Mouse (Mus musculus) MEL (cell line): ENCODE data around the gene Col11a2. TPM values are rescaled to one million over a fixed set of nuclear protein-coding genes. Genes with fewer than 3 reads are reported as not detected.

Experiments used
- DNase-seq: peaks from one replicate; pipeline ENCODE4 v3.0.0; 2011; ENCODE audit warnings: low read depth, low spot score
- H3K27ac ChIP-seq: 2 replicates; pipeline ENCODE4 v1.5.1; 2012; ENCODE audit warnings: low read depth, mild to moderate bottlenecking, control low read depth, low read length, moderate library complexity; ENCODE audit not compliant: control insufficient read depth
- H3K27me3 ChIP-seq, 2 experiments: fragments of 150-350 bp in 1 of 2; sonication (generic) in 1 of 2; 2 replicates each; pipeline ENCODE4 v1.6.1; 2012; ENCODE audit warnings: low read length in 2 of 2, mild to moderate bottlenecking in 2 of 2, improper control_type of control experiment in 1 of 2, moderate library complexity in 1 of 2; ENCODE audit not compliant: insufficient read depth in 2 of 2, control insufficient read depth in 1 of 2
- H3K36me3 ChIP-seq, 2 experiments: 2 replicates each; pipeline ENCODE4 v1.6.1; 2012 to 2014; ENCODE audit warnings: low read length in 2 of 2, improper control_type of control experiment in 1 of 2, inconsistent platforms in 1 of 2, mild to moderate bottlenecking in 1 of 2; ENCODE audit not compliant: insufficient read depth in 2 of 2, control insufficient read depth in 1 of 2
- H3K4me1 ChIP-seq, 2 experiments: fragments of 150-350 bp in 1 of 2; sonication (generic) in 1 of 2; 2 replicates each; pipeline ENCODE4 v1.6.1; 2012; ENCODE audit warnings: low read length in 2 of 2, improper control_type of control experiment in 1 of 2, mild to moderate bottlenecking in 1 of 2; ENCODE audit not compliant: insufficient read depth in 2 of 2, control insufficient read depth in 1 of 2
- H3K4me3 ChIP-seq, 2 experiments: fragments of 150-350 bp in 1 of 2; sonication (generic) in 1 of 2; 2 replicates each; pipeline ENCODE4 v1.5.1; 2012; ENCODE audit warnings: low read depth in 2 of 2, low read length in 2 of 2, mild to moderate bottlenecking in 2 of 2, moderate library complexity in 2 of 2, control low read depth in 1 of 2, improper control_type of control experiment in 1 of 2; ENCODE audit not compliant: control insufficient read depth in 1 of 2, insufficient read depth in 1 of 2
- H3K79me2 ChIP-seq: 2 replicates; pipeline ENCODE4 v1.6.1; 2012; ENCODE audit warnings: mild to moderate bottlenecking, low read length, moderate library complexity; ENCODE audit not compliant: control insufficient read depth, poor library complexity, insufficient read depth
- H3K9ac ChIP-seq: 2 replicates; pipeline ENCODE4 v1.6.1; 2012; ENCODE audit warnings: low read depth, mild to moderate bottlenecking, control low read depth, low read length, moderate library complexity; ENCODE audit not compliant: control insufficient read depth, poor library complexity, severe bottlenecking
- H3K9me3 ChIP-seq: fragments of 150-350 bp; sonication (generic); replicated peaks from 2 replicates; pipeline ENCODE4 v1.6.1; 2012; ENCODE audit warnings: mild to moderate bottlenecking, low read length, improper control_type of control experiment, moderate library complexity; ENCODE audit not compliant: insufficient read depth
- BHLHE40 ChIP-seq: IDR thresholded peaks from 2 replicates; pipeline ENCODE4 v1.6.1; 2012; ENCODE audit warnings: low read depth, mild to moderate bottlenecking, inconsistent platforms, low read length, improper control_type of control experiment, borderline replicate concordance
- CHD1 ChIP-seq: IDR thresholded peaks from 2 replicates; pipeline ENCODE4 v1.6.1; 2012; ENCODE audit warnings: low read depth, mild to moderate bottlenecking, inconsistent platforms, low read length, improper control_type of control experiment
- CTCF ChIP-seq, 3 experiments: IDR thresholded peaks in 2 of 3; conservative IDR thresholded peaks in 1 of 3; 2 replicates each; pipeline ENCODE4 v1.5.1; 2011 to 2012; ENCODE audit warnings: low read length in 3 of 3, low read depth in 2 of 3, mild to moderate bottlenecking in 2 of 3, improper control_type of control experiment in 1 of 3, inconsistent platforms in 1 of 3, mixed read lengths in 1 of 3, moderate library complexity in 1 of 3; ENCODE audit not compliant: control insufficient read depth in 1 of 3, insufficient read depth in 1 of 3, poor library complexity in 1 of 3, severe bottlenecking in 1 of 3
- E2F4 ChIP-seq: IDR thresholded peaks from 2 replicates; pipeline ENCODE4 v1.6.1; 2011; ENCODE audit warnings: low read depth, low read length, improper control_type of control experiment, borderline replicate concordance
- EP300 ChIP-seq, 2 experiments: IDR thresholded peaks; 2 replicates each; pipeline ENCODE4 v1.6.1; 2011; ENCODE audit warnings: improper control_type of control experiment in 2 of 2, low read length in 2 of 2, low read depth in 1 of 2, mild to moderate bottlenecking in 1 of 2
- ETS1 ChIP-seq: IDR thresholded peaks from 2 replicates; pipeline ENCODE4 v1.6.1; 2012; ENCODE audit warnings: low read depth, mild to moderate bottlenecking, inconsistent platforms, low read length, improper control_type of control experiment, moderate library complexity
- GATA1 ChIP-seq: IDR thresholded peaks from 2 replicates; pipeline ENCODE4 v1.6.1; 2011; ENCODE audit warnings: low read depth, low read length, improper control_type of control experiment
- JUND ChIP-seq: IDR thresholded peaks from 2 replicates; pipeline ENCODE4 v1.6.1; 2011; ENCODE audit warnings: low read depth, mild to moderate bottlenecking, improper control_type of control experiment, low read length
- KAT2A ChIP-seq: conservative IDR thresholded peaks from 2 replicates; pipeline ENCODE4 v1.6.1; 2012; ENCODE audit warnings: low read depth, low read length, improper control_type of control experiment, inconsistent platforms
- MAX ChIP-seq: IDR thresholded peaks from 2 replicates; pipeline ENCODE4 v1.6.1; 2011; ENCODE audit warnings: low read length, improper control_type of control experiment
- MAZ ChIP-seq: IDR thresholded peaks from 2 replicates; pipeline ENCODE4 v1.6.1; 2012; ENCODE audit warnings: low read depth, mild to moderate bottlenecking, inconsistent platforms, low read length, improper control_type of control experiment
- MYB ChIP-seq: IDR thresholded peaks from 2 replicates; pipeline ENCODE4 v1.6.1; 2011; ENCODE audit warnings: mild to moderate bottlenecking, low read depth, low read length, improper control_type of control experiment
- MYC ChIP-seq: IDR thresholded peaks from 2 replicates; pipeline ENCODE4 v1.6.1; 2011; ENCODE audit warnings: low read depth, mild to moderate bottlenecking, low read length, improper control_type of control experiment, moderate library complexity
- NELFE ChIP-seq: IDR thresholded peaks from 2 replicates; pipeline ENCODE4 v1.6.1; 2011; ENCODE audit warnings: low read depth, low read length, improper control_type of control experiment
- POLR2A ChIP-seq, 2 experiments: IDR thresholded peaks; 2 replicates each; pipeline ENCODE4 v1.6.1; 2011 to 2012; ENCODE audit warnings: low read length in 2 of 2, mild to moderate bottlenecking in 2 of 2, control low read depth in 1 of 2, improper control_type of control experiment in 1 of 2, low read depth in 1 of 2, moderate library complexity in 1 of 2; ENCODE audit not compliant: control insufficient read depth in 1 of 2, insufficient read depth in 1 of 2, poor library complexity in 1 of 2
- POLR2AphosphoS2 ChIP-seq: IDR thresholded peaks from 2 replicates; pipeline ENCODE4 v1.6.1; 2011; ENCODE audit warnings: low read length, improper control_type of control experiment
- POLR2AphosphoS5 ChIP-seq: IDR thresholded peaks from 2 replicates; pipeline ENCODE4 v1.6.1; 2012; ENCODE audit warnings: low read depth, borderline replicate concordance, mild to moderate bottlenecking, inconsistent platforms, low read length, moderate library complexity, mixed read lengths
- RAD21 ChIP-seq: IDR thresholded peaks from 2 replicates; pipeline ENCODE4 v1.6.1; 2011; ENCODE audit warnings: mild to moderate bottlenecking, low read depth, low read length, improper control_type of control experiment
- RCOR1 ChIP-seq: IDR thresholded peaks from 2 replicates; pipeline ENCODE4 v1.6.1; 2012; ENCODE audit warnings: low read depth, mild to moderate bottlenecking, inconsistent platforms, low read length, improper control_type of control experiment
- TBP ChIP-seq: IDR thresholded peaks from 2 replicates; pipeline ENCODE4 v1.8.0; 2011; ENCODE audit warnings: low read depth, low read length, improper control_type of control experiment
- TCF12 ChIP-seq: IDR thresholded peaks from 2 replicates; pipeline ENCODE4 v1.6.1; 2014; ENCODE audit warnings: low read depth, mild to moderate bottlenecking, inconsistent platforms, low read length, improper control_type of control experiment, moderate library complexity
- USF1 ChIP-seq: IDR thresholded peaks from 2 replicates; pipeline ENCODE4 v1.6.1; 2014; ENCODE audit warnings: low read depth, mild to moderate bottlenecking, inconsistent platforms, low read length, improper control_type of control experiment, moderate library complexity
- USF2 ChIP-seq, 2 experiments: IDR thresholded peaks; 2 replicates each; pipeline ENCODE4 v1.6.1; 2011 to 2012; ENCODE audit warnings: improper control_type of control experiment in 2 of 2, low read length in 2 of 2, borderline replicate concordance in 1 of 2, inconsistent platforms in 1 of 2, low read depth in 1 of 2, mild to moderate bottlenecking in 1 of 2; ENCODE audit not compliant: insufficient read depth in 1 of 2
- ZC3H11A ChIP-seq: IDR thresholded peaks from 2 replicates; pipeline ENCODE4 v1.6.1; 2012; ENCODE audit warnings: low read depth, mild to moderate bottlenecking, inconsistent platforms, low read length, improper control_type of control experiment
- ZKSCAN1 ChIP-seq: IDR thresholded peaks from 2 replicates; pipeline ENCODE4 v1.6.1; 2012; ENCODE audit warnings: low read depth, mild to moderate bottlenecking, inconsistent platforms, low read length, improper control_type of control experiment, moderate library complexity
- ZMIZ1 ChIP-seq: IDR thresholded peaks from 2 replicates; pipeline ENCODE4 v1.6.1; 2012; ENCODE audit warnings: low read depth, mild to moderate bottlenecking, inconsistent platforms, low read length, improper control_type of control experiment, moderate library complexity
- ZNF384 ChIP-seq: IDR thresholded peaks from 2 replicates; pipeline ENCODE4 v1.6.1; 2012; ENCODE audit warnings: low read depth, mild to moderate bottlenecking, inconsistent platforms, low read length, improper control_type of control experiment
- polyA plus RNA-seq, 2 experiments: library from polyadenylated mRNA; stranded (reverse) in 1 of 2; unstranded in 1 of 2; fragments of >175 nt in 1 of 2; fragments of >200 nt in 1 of 2; gene quantifications; 2 replicates each; pipeline versions ENCODE4 v1.2.1 to v1.2.4; 2012; ENCODE audit warnings: low replicate concordance in 2 of 2, low read depth in 1 of 2; ENCODE audit not compliant: insufficient read length in 2 of 2, insufficient read depth in 1 of 2, missing spikeins in 1 of 2
- total RNA-seq: library from RNA; depleted of rRNA; stranded (reverse); fragments of 300-350 nt; gene quantifications from 2 replicates; pipeline ENCODE4 v1.2.3, GENCODE M21; 2012

Col11a2 gene
- total and polyA plus RNA-seq, 3 experiments = 4.6 to 14.5 TPM; not detected in 1

DNA sequence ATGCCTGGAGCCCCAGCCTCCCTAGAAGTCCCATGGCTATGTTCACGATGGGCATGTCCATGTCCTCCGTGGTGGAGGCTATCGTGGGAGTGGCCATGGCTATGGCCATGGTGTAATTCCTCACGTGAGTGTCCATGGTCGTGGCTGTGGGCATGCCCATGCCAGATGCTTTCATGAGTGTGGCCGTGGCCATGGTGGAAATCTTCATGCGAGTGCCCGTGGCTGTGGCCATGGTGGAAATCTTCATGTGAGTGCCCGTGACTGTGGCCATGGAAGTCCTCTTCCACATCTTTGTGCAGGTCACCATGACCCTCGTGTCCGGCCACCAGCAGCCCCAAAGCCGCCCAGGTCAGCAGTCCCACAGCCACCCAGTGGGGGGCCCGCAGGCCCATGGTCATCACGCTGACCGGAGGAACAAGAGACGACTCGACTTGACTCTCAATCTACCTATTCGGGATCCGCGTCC lies 8.3 kb upstream of the Col11a2 start:
- peaks cover 2 to 35% of the 10 kb centered on the region in 2 experiments; a peak in 3 of 4 replicates for H3K4me1 ChIP-seq
- peak overlapping the region; percentile 54 to 90 for H3K4me3 ChIP-seq
- H3K27ac ChIP-seq = peak overlapping the region; percentile 83
- H3K9me3 ChIP-seq = no peaks in the 10 kb centered on the region
- no peaks in the 10 kb centered on the region for H3K27me3 ChIP-seq
- H3K79me2 ChIP-seq = peaks cover 43% of the 10 kb centered on the region
- TF ChIP-seq MAX (no peak), TCF12 (no peak), ZMIZ1 (no peak), ZC3H11A (no peak), RCOR1 (no peak), MAZ (no peak), USF2 (IDR thresholded peaks at IDR 0.05; ENCODE audit: borderline replicate concordance in 1 of 2, insufficient read depth in 1 of 2, low read depth in 1 of 2, low read length in 2 of 2) (no peak), POLR2A (IDR thresholded peaks at IDR 0.05; ENCODE audit: control insufficient read depth in 1 of 2, insufficient read depth in 1 of 2, low read depth in 1 of 2, low read length in 2 of 2, poor library complexity in 1 of 2) (no peak), NELFE (no peak), POLR2AphosphoS5 (no peak)
- peak overlapping the region; percentile 99 for H3K9ac ChIP-seq
- H3K36me3 ChIP-seq = peaks cover 4 to 15% of the 10 kb centered on the region in 2 experiments; a peak in 3 of 4 replicates
- no peak for DNase-seq

DNA sequence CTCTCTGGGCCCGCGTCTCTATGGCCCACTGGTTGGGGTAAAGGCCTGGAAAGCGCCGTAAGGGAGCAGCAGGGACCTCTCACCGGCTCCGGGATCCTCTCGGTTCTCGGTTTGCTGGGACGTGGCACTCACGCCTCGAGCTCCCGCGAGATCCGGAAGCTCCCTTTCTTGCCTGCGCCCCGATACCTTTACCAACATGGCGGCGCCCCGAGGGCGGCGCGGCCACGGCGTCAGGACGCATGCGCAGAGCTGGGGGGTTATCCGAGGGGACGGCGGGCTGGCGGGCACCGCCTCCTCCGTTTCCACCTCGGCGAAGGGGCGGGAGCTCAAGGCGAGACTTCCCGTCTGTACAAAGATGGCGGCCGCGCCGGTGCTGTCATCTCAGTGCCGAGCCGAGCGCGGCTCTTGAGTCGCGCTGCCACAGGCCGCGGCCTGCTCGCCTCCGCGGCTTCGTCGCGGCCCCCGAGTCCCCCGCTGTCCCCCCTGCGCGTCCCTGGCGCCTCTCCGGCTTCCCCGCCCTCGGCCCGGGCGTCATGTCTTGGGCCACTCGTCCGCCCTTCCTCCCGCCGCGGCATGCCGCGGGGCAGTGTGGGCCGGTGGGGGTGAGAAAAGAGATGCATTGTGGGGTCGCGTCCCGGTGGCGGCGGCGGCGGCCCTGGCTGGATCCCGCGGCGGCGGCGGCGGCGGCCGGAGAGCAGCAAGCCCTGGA lies 7.6 kb upstream of the Col11a2 start, which contains the start of the genes Slc39a7 and Rxrb:
TSS of gene Slc39a7 (minus strand) at position 218 of the 709 bp plus-strand sequence.
TSS of gene Rxrb (plus strand) at position 348 of the 709 bp plus-strand sequence.
- H3K4me3 ChIP-seq = peak within 1 kb of the TSS; percentile 90 to 100
- H3K9me3 ChIP-seq = no peaks in the 10 kb centered on the region
- H3K36me3 ChIP-seq = peaks cover 4 to 14% of the 10 kb centered on the region in 2 experiments; a peak in 3 of 4 replicates
- H3K4me1 ChIP-seq = peaks cover 2 to 31% of the 10 kb centered on the region in 2 experiments; a peak in 3 of 4 replicates
- no peaks in the 10 kb centered on the region for H3K27me3 ChIP-seq
- H3K79me2 ChIP-seq = peaks cover 43% of the 10 kb centered on the region
- H3K9ac ChIP-seq = peak within 1 kb of the TSS; percentile 99
- peak; percentile 98 for DNase-seq
- H3K27ac ChIP-seq = peak within 1 kb of the TSS; percentile 83
- peak; percentile 10; the same call in 1 of the 2 replicates for TF ChIP-seq ETS1
- no peak for TF ChIP-seq JUND
- TF ChIP-seq TBP = peak; percentile 59; the same call in 1 of the 2 replicates
- no peak for TF ChIP-seq CTCF (IDR thresholded peaks at IDR 0.05 in 2 of 3, conservative IDR thresholded peaks at IDR 0.05 in 1 of 3; ENCODE audit: control insufficient read depth in 1 of 3, insufficient read depth in 1 of 3, low read depth in 2 of 3, low read length in 3 of 3, poor library complexity in 1 of 3, severe bottlenecking in 1 of 3)
- peak; percentile 61; the same call in 1 of the 2 replicates for TF ChIP-seq MYC
- TF ChIP-seq ZMIZ1 = no peak; the same call in none of the 2 replicates
- TF ChIP-seq MAX = no peak; the same call in 1 of the 2 replicates
- no peak; the same call in 1 of the 2 replicates for TF ChIP-seq E2F4
- peak; percentile 76 for TF ChIP-seq NELFE
- TF ChIP-seq USF1 = no peak
- no peak for TF ChIP-seq ZKSCAN1
- TF ChIP-seq MYB = no peak
- TF ChIP-seq USF2 (IDR thresholded peaks at IDR 0.05; ENCODE audit: borderline replicate concordance in 1 of 2, insufficient read depth in 1 of 2, low read depth in 1 of 2, low read length in 2 of 2) = no peak
- TF ChIP-seq ZC3H11A = no peak
- peak in 1 of 2 experiments; percentile 18; a peak in 2 of 4 replicates for TF ChIP-seq EP300 (IDR thresholded peaks at IDR 0.05; ENCODE audit: low read depth in 1 of 2, low read length in 2 of 2)
- TF ChIP-seq KAT2A = no peak; the same call in none of the 2 replicates
- TF ChIP-seq POLR2AphosphoS5 = peak; percentile 59; the same call in 1 of the 2 replicates
- TF ChIP-seq BHLHE40 = no peak
- TF ChIP-seq GATA1 = no peak
- no peak for TF ChIP-seq RAD21
- peak; percentile 83; the same call in 1 of the 2 replicates for TF ChIP-seq MAZ
- TF ChIP-seq POLR2AphosphoS2 = no peak; the same call in 1 of the 2 replicates
- TF ChIP-seq TCF12 = peak; percentile 53
- no peak for TF ChIP-seq ZNF384
- TF ChIP-seq CHD1 = no peak; the same call in 1 of the 2 replicates
